Mouse (Mus musculus) CH12.LX (cell line): ENCODE data around the gene Actn4.

ENCODE experiments used
- CTCF ChIP-seq, 2 experiments: IDR thresholded peaks in 1 of 2; conservative IDR thresholded peaks in 1 of 2; 2 replicates each; pipeline ENCODE4 v1.5.1; 2011 to 2012; ENCODE audit warnings: low read depth in 2 of 2, low read length in 2 of 2, improper control_type of control experiment in 1 of 2, inconsistent platforms in 1 of 2, mild to moderate bottlenecking in 1 of 2, moderate library complexity in 1 of 2
- NELFE ChIP-seq: IDR thresholded peaks from 2 replicates; pipeline ENCODE4 v1.6.1; 2011; ENCODE audit warnings: low read depth, low read length, improper control_type of control experiment
- POLR2A ChIP-seq: IDR thresholded peaks from 2 replicates; pipeline ENCODE4 v1.6.1; 2011; ENCODE audit warnings: low read depth, mild to moderate bottlenecking, improper control_type of control experiment, low read length
- SIN3A ChIP-seq: IDR thresholded peaks from 2 replicates; pipeline ENCODE4 v1.6.1; 2012; ENCODE audit warnings: low read length, improper control_type of control experiment, inconsistent platforms
- TCF12 ChIP-seq: IDR thresholded peaks from 2 replicates; pipeline ENCODE4 v1.6.1; 2014; ENCODE audit warnings: low read depth, mild to moderate bottlenecking, inconsistent platforms, low read length, improper control_type of control experiment

- TF ChIP-seq POLR2A (peak; percentile 87), SIN3A (peak; percentile 93), CTCF (conservative IDR thresholded peaks at IDR 0.05 in 1 of 2, IDR thresholded peaks at IDR 0.05 in 1 of 2; ENCODE audit: low read depth in 2 of 2, low read length in 2 of 2) (no peak), NELFE (peak; percentile 91), TCF12 (peak; percentile 61)
Observed at GRCm38 (mm10) chr7:28981651-28982273, 19.6 kb upstream of the Actn4 start, which contains the start of the genes Eif3k and Map4k1.
